Mouse (Mus musculus) embryo, embryonic 11.5 days (tissue): Measurements from ENCODE around the gene Rfc5.
"Not testable (repeated sequence)": the region's sequence is repeated elsewhere in the genome, so short reads cannot be mapped to it uniquely, and the experiment has no call there.

ENCODE experiments used
- DNase-seq: peaks from one replicate; pipeline ENCODE4 v3.0.0-alpha.2; 2012; ENCODE audit warnings: low read depth, low spot score

The Rfc5 gene

GRCm38 (mm10) chr5:117347838-117348237 is 41.0 kb downstream of the Rfc5 start:
- no peak for DNase-seq

GRCm38 (mm10) chr5:117347011-117347410 is 41.8 kb downstream of the Rfc5 start:
- no peak for DNase-seq

- no peak for DNase-seq
Observed at GRCm38 (mm10) chr5:117346281-117346680, 42.6 kb downstream of the Rfc5 start.

GRCm38 (mm10) chr5:117345432-117345976 is 43.3 kb downstream of the Rfc5 start:
- DNase-seq = no peak

GRCm38 (mm10) chr5:117344496-117344895 is 44.4 kb downstream of the Rfc5 start:
- not testable (repeated sequence) for DNase-seq

GRCm38 (mm10) chr5:117341896-117342295 is 47.0 kb downstream of the Rfc5 start:
- DNase-seq = no peak

- no peak for DNase-seq
Observed at GRCm38 (mm10) chr5:117340081-117340480, 48.8 kb downstream of the Rfc5 start.

- DNase-seq = no peak
Observed at GRCm38 (mm10) chr5:117338503-117338902, 50.3 kb downstream of the Rfc5 start.

- no peak for DNase-seq
Observed at GRCm38 (mm10) chr5:117337999-117338398, 50.8 kb downstream of the Rfc5 start.

GRCm38 (mm10) chr5:117330457-117330856 is 58.4 kb downstream of the Rfc5 start:
- DNase-seq = no peak
